Mouse (Mus musculus): ENCODE measurements around the gene Dock1. TPM values are rescaled to one million over a fixed set of nuclear protein-coding genes. Genes with fewer than 3 reads are reported as not detected.

Gene Dock1
- 13.7 TPM for polyA plus RNA-seq (2014; fragmentation: Illumina TruSeq; extraction: RNeasy Lipid Tissue Mini Kit (QIAGEN cat#74804); ENCODE audit: low replicate concordance)

GRCm38 (mm10) chr7:134670312-134671002, at the start of gene Dock1:
TSS of gene Dock1 (plus strand) at chr7:134670654.

GRCm38 (mm10) chr7:134937927-134938609, 267.6 kb downstream of the Dock1 start, which contains the start of gene Fam196a:
TSS of gene Fam196a (minus strand) at chr7:134938430.

Measured in small intestine, adult 10 weeks (tissue).